Mouse (Mus musculus): ENCODE results near the gene Magi1. TPM values are rescaled to one million over a fixed set of nuclear protein-coding genes. Genes with fewer than 3 reads are reported as not detected.

Magi1 gene
- polyA plus RNA-seq, 1 experiment from 2014 or later = 7.9 TPM

DNA sequence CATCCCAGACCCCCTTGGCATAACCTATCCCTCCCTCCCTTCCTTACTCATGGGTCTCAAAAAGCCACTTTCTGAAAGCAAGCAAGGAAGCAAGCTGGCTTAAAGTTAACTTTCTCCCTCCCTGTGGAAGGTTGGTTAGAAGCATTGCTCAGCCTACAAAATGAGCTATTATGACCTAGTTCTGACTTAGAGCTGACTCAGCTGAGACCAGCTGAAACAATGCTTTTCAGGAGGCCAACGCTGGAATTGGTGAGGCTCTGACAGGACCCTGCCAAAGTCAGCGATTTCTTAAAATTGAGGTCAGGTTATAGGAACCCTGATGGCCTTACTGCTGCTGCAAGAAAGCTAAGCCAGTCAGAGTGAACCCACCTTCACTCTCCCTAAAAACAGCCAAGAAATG is 386.2 kb downstream of the Magi1 start:
- no peak overlapping the region for H3K27ac ChIP-seq (replicated peaks in 1 of 2; ENCODE audit: control insufficient read depth in 1 of 2, insufficient read depth in 1 of 2, low read depth in 2 of 2, low read length in 2 of 2)
- no peaks in the 10 kb centered on the region for H3K9me3 ChIP-seq (ENCODE audit: control insufficient read depth, low read length)
- H3K4me2 ChIP-seq (ENCODE audit: low read length) = no peak overlapping the region
- 85% methylated on average over 2 of the region's 2 CpGs for WGBS
- no peaks in the 10 kb centered on the region for H3K36me3 ChIP-seq (ENCODE audit: control insufficient read depth, insufficient read depth, low read length)
- peaks cover 3 to 9% of the 10 kb centered on the region in 2 experiments for H3K4me1 ChIP-seq (ENCODE audit: control insufficient read depth in 2 of 2, insufficient read depth in 2 of 2, low read length in 2 of 2)
- no peak overlapping the region for H3K9ac ChIP-seq (ENCODE audit: low read length)
- no peak overlapping the region for H3K4me3 ChIP-seq (ENCODE audit: control insufficient read depth in 1 of 2, insufficient read depth in 1 of 2, low read depth in 1 of 2, low read length in 2 of 2)
- ATAC-seq (ENCODE audit: insufficient number of reproducible peaks, insufficient read depth, low FRiP score, low read depth) = no peak
- no peaks in the 10 kb centered on the region for H3K27me3 ChIP-seq (ENCODE audit: control insufficient read depth, insufficient read depth, low read length)

DNA sequence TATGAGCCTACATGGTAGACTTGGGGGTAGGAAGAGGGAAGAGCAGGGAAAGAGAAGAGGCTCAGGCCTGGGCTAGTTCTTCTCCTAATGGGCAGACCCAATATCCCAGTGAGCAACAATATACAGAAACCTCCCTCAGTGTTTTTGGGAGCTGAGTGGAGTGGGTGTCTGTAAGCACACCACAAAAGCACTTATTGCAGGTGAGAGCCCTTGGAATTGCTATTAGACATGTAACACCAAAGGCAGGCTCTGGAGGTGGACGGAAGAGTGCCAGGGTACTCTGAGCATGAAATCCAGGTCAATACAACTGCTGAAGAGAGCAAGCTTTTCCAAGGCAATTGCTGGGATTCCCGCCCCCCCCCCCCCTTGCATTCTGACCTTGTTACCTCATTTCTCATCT is 388.0 kb downstream of the Magi1 start:
- Histone ChIP-seq H3K27me3 (ENCODE audit: control insufficient read depth, insufficient read depth, low read length) (no peaks in the 10 kb centered on the region), H3K27ac (replicated peaks in 1 of 2; ENCODE audit: control insufficient read depth in 1 of 2, insufficient read depth in 1 of 2, low read depth in 2 of 2, low read length in 2 of 2) (no peak overlapping the region), H3K9ac (ENCODE audit: low read length) (no peak overlapping the region), H3K4me3 (ENCODE audit: control insufficient read depth in 1 of 2, insufficient read depth in 1 of 2, low read depth in 1 of 2, low read length in 2 of 2) (no peak overlapping the region), H3K9me3 (ENCODE audit: control insufficient read depth, low read length) (no peaks in the 10 kb centered on the region), H3K4me1 (ENCODE audit: control insufficient read depth in 2 of 2, insufficient read depth in 2 of 2, low read length in 2 of 2) (peaks cover 3 to 9% of the 10 kb centered on the region in 2 experiments), H3K4me2 (ENCODE audit: low read length) (no peak overlapping the region), H3K36me3 (ENCODE audit: control insufficient read depth, insufficient read depth, low read length) (no peaks in the 10 kb centered on the region)
- WGBS = 81% methylated on average over 2 of the region's 2 CpGs
- ATAC-seq (ENCODE audit: insufficient number of reproducible peaks, insufficient read depth, low FRiP score, low read depth) = no peak

DNA sequence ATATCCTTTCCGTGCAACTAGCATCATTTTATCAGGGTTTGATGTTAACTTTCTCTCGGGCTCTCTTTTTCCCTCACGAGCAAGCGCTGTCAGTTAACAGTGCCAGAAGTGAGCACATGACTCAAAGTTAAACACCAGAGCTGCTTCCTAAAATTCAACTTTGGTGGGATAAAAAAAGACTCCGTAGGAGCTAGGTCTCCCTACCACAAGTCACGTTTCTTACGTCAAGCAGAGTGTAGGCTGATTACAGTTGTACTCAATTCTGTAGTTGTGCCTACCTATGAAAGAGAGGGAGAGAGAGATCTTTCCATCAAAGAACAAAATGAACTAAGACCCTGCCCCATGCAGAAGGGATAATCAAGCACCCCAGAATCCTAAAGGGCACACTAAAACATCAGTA is 389.8 kb downstream of the Magi1 start:
- ATAC-seq (ENCODE audit: insufficient number of reproducible peaks, insufficient read depth, low FRiP score, low read depth) = no peak
- no peaks in the 10 kb centered on the region for H3K9me3 ChIP-seq (ENCODE audit: control insufficient read depth, low read length)
- H3K4me3 ChIP-seq (ENCODE audit: control insufficient read depth in 1 of 2, insufficient read depth in 1 of 2, low read depth in 1 of 2, low read length in 2 of 2) = no peak overlapping the region
- H3K27ac ChIP-seq (replicated peaks in 1 of 2; ENCODE audit: control insufficient read depth in 1 of 2, insufficient read depth in 1 of 2, low read depth in 2 of 2, low read length in 2 of 2) = no peak overlapping the region
- H3K9ac ChIP-seq (ENCODE audit: low read length) = no peak overlapping the region
- H3K27me3 ChIP-seq (ENCODE audit: control insufficient read depth, insufficient read depth, low read length) = no peaks in the 10 kb centered on the region
- 33% methylated on average over 7 of the region's 7 CpGs for WGBS
- H3K4me2 ChIP-seq (ENCODE audit: low read length) = no peak overlapping the region
- no peaks in the 10 kb centered on the region for H3K36me3 ChIP-seq (ENCODE audit: control insufficient read depth, insufficient read depth, low read length)
- H3K4me1 ChIP-seq (ENCODE audit: control insufficient read depth in 2 of 2, insufficient read depth in 2 of 2, low read length in 2 of 2) = peaks cover 3 to 9% of the 10 kb centered on the region in 2 experiments

DNA sequence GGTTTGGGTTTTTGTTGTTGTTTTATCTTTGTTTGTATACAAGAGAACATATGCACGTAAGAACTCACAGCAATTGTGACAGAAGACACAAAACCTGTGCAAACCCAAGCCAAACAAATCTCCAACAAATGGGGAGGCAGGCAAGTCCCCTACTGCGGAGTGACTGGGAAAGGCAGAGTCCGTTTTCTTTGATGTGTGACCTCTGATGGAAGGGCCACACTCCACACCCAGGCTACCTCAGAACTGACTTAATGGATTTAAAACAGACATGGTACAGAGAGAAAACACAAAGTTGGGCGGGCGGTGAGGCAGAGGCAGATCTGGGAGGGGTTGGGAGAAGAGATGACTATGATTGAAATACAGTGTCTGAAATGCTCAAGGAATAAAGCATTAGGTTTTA is 390.8 kb downstream of the Magi1 start:
- Histone ChIP-seq H3K36me3 (ENCODE audit: control insufficient read depth, insufficient read depth, low read length) (no peaks in the 10 kb centered on the region), H3K9me3 (ENCODE audit: control insufficient read depth, low read length) (no peaks in the 10 kb centered on the region), H3K4me2 (ENCODE audit: low read length) (no peak overlapping the region), H3K27ac (replicated peaks in 1 of 2; ENCODE audit: control insufficient read depth in 1 of 2, insufficient read depth in 1 of 2, low read depth in 2 of 2, low read length in 2 of 2) (no peak overlapping the region), H3K27me3 (ENCODE audit: control insufficient read depth, insufficient read depth, low read length) (no peaks in the 10 kb centered on the region), H3K9ac (ENCODE audit: low read length) (no peak overlapping the region), H3K4me1 (ENCODE audit: control insufficient read depth in 2 of 2, insufficient read depth in 2 of 2, low read length in 2 of 2) (peaks cover 3 to 9% of the 10 kb centered on the region in 2 experiments), H3K4me3 (ENCODE audit: control insufficient read depth in 1 of 2, insufficient read depth in 1 of 2, low read depth in 1 of 2, low read length in 2 of 2) (no peak overlapping the region)
- 61% methylated on average over 5 of the region's 5 CpGs for WGBS
- ATAC-seq (ENCODE audit: insufficient number of reproducible peaks, insufficient read depth, low FRiP score, low read depth) = no peak

DNA sequence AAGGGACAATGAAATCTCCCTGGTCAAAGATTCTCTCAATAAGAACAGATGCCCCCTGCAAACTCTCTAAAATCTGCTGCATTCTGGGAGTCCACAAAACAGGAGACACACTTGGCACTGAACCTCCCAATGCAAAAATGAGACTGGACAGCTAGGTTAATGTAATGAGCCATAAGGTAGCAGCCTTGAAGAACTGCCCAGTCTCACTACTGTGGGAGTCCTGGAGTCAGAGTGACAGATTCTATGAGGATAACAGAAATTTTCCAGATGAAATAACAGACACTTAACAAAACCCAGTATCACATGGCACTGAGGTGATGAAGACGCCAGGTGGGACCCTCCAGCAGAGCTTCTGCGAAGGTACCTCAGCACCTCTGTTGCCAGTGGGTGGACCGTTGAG is 393.7 kb downstream of the Magi1 start:
- Histone ChIP-seq H3K27me3 (ENCODE audit: control insufficient read depth, insufficient read depth, low read length) (no peaks in the 10 kb centered on the region), H3K27ac (replicated peaks in 1 of 2; ENCODE audit: control insufficient read depth in 1 of 2, insufficient read depth in 1 of 2, low read depth in 2 of 2, low read length in 2 of 2) (no peak overlapping the region), H3K4me1 (ENCODE audit: control insufficient read depth in 2 of 2, insufficient read depth in 2 of 2, low read length in 2 of 2) (peaks cover 3 to 9% of the 10 kb centered on the region in 2 experiments), H3K4me3 (ENCODE audit: control insufficient read depth in 1 of 2, insufficient read depth in 1 of 2, low read depth in 1 of 2, low read length in 2 of 2) (no peak overlapping the region), H3K36me3 (ENCODE audit: control insufficient read depth, insufficient read depth, low read length) (no peaks in the 10 kb centered on the region), H3K9me3 (ENCODE audit: control insufficient read depth, low read length) (no peaks in the 10 kb centered on the region), H3K9ac (ENCODE audit: low read length) (no peak overlapping the region), H3K4me2 (ENCODE audit: low read length) (no peak overlapping the region)
- ATAC-seq (ENCODE audit: insufficient number of reproducible peaks, insufficient read depth, low FRiP score, low read depth) = no peak
- 91% methylated on average over 3 of the region's 3 CpGs for WGBS

GRCm38 (mm10) chr6:93877337-93877736 is 406.4 kb downstream of the Magi1 start:
- no peaks in the 10 kb centered on the region for H3K36me3 ChIP-seq (ENCODE audit: control insufficient read depth, insufficient read depth, low read length)
- H3K4me1 ChIP-seq (ENCODE audit: control insufficient read depth in 2 of 2, insufficient read depth in 2 of 2, low read length in 2 of 2) = no peaks in the 10 kb centered on the region; a peak in 1 of 4 replicates
- H3K9ac ChIP-seq (ENCODE audit: low read length) = no peak overlapping the region
- no peaks in the 10 kb centered on the region for H3K9me3 ChIP-seq (ENCODE audit: control insufficient read depth, low read length)
- WGBS = 75% methylated on average over 4 of the region's 4 CpGs
- H3K27ac ChIP-seq (replicated peaks in 1 of 2; ENCODE audit: control insufficient read depth in 1 of 2, insufficient read depth in 1 of 2, low read depth in 2 of 2, low read length in 2 of 2) = no peak overlapping the region
- no peaks in the 10 kb centered on the region for H3K27me3 ChIP-seq (ENCODE audit: control insufficient read depth, insufficient read depth, low read length)
- no peak for ATAC-seq (ENCODE audit: insufficient number of reproducible peaks, insufficient read depth, low FRiP score, low read depth)
- H3K4me2 ChIP-seq (ENCODE audit: low read length) = no peak overlapping the region
- no peak overlapping the region for H3K4me3 ChIP-seq (ENCODE audit: control insufficient read depth in 1 of 2, insufficient read depth in 1 of 2, low read depth in 1 of 2, low read length in 2 of 2)

- Histone ChIP-seq H3K27ac (replicated peaks in 1 of 2; ENCODE audit: control insufficient read depth in 1 of 2, insufficient read depth in 1 of 2, low read depth in 2 of 2, low read length in 2 of 2) (no peak overlapping the region), H3K4me2 (ENCODE audit: low read length) (no peak overlapping the region), H3K4me3 (ENCODE audit: control insufficient read depth in 1 of 2, insufficient read depth in 1 of 2, low read depth in 1 of 2, low read length in 2 of 2) (no peak overlapping the region), H3K36me3 (ENCODE audit: control insufficient read depth, insufficient read depth, low read length) (no peaks in the 10 kb centered on the region), H3K9me3 (ENCODE audit: control insufficient read depth, low read length) (no peaks in the 10 kb centered on the region), H3K9ac (ENCODE audit: low read length) (no peak overlapping the region), H3K4me1 (ENCODE audit: control insufficient read depth in 2 of 2, insufficient read depth in 2 of 2, low read length in 2 of 2) (peaks cover 0 to 12% of the 10 kb centered on the region in 2 experiments; a peak in 3 of 4 replicates), H3K27me3 (ENCODE audit: control insufficient read depth, insufficient read depth, low read length) (no peaks in the 10 kb centered on the region)
- 89% methylated on average over 2 of the region's 2 CpGs for WGBS
- no peak for ATAC-seq (ENCODE audit: insufficient number of reproducible peaks, insufficient read depth, low FRiP score, low read depth)
Measured at GRCm38 (mm10) chr6:93874936-93875335, 408.8 kb downstream of the Magi1 start.

DNA sequence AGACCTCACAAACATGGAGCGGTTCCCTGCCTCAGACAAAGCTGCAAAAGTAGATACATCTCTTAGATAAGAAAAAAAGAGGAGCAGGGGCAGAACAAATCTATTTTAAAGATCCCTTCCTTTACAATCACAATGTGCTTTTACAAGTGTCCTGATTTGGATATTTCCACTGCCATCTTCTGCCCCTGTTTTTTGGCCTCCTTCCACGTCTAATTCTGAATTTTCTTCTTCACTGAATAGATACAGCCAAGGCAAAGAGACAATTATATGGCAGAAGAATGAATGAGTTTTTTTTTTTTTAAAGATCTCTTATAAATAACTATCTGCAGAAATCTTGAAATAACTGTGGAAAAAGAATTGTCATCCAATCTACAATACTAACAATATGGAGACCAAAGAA is 409.3 kb downstream of the Magi1 start:
- Histone ChIP-seq H3K4me2 (ENCODE audit: low read length) (no peak overlapping the region), H3K36me3 (ENCODE audit: control insufficient read depth, insufficient read depth, low read length) (no peaks in the 10 kb centered on the region), H3K4me3 (ENCODE audit: control insufficient read depth in 1 of 2, insufficient read depth in 1 of 2, low read depth in 1 of 2, low read length in 2 of 2) (no peak overlapping the region), H3K9me3 (ENCODE audit: control insufficient read depth, low read length) (no peaks in the 10 kb centered on the region), H3K4me1 (ENCODE audit: control insufficient read depth in 2 of 2, insufficient read depth in 2 of 2, low read length in 2 of 2) (peaks cover 0 to 12% of the 10 kb centered on the region in 2 experiments; a peak in 3 of 4 replicates), H3K27ac (replicated peaks in 1 of 2; ENCODE audit: control insufficient read depth in 1 of 2, insufficient read depth in 1 of 2, low read depth in 2 of 2, low read length in 2 of 2) (no peak overlapping the region), H3K27me3 (ENCODE audit: control insufficient read depth, insufficient read depth, low read length) (no peaks in the 10 kb centered on the region), H3K9ac (ENCODE audit: low read length) (no peak overlapping the region)
- no peak for ATAC-seq (ENCODE audit: insufficient number of reproducible peaks, insufficient read depth, low FRiP score, low read depth)
- WGBS = 89% methylated on average over 2 of the region's 2 CpGs
